Mouse (Mus musculus): Measurements from ENCODE around the gene Cstf1.

DNA sequence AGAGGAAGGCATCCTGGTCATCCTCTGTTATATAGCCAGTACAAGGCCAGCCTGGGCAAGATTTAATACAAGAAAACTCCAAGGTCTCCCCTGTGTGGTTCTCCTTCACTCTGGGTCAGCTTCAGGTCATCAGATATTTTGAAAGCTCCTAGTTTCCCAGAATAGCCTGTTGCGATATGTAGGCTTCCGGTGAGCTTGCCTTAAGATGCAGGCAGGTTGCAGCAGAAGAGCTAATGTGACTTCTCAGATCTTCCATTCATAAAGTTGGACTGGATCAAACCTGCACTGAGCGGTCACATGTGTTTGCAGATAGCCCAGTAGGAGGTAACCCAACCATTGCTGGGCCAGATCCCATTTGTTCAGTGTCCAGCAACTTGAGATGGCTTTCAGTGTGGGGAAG lies 14.2 kb downstream of the Cstf1 start:
- TF ChIP-seq CTCF (IDR thresholded peaks at IDR 0.05; ENCODE audit: low read depth) (no peak), EP300 (optimal IDR thresholded peaks at IDR 0.05) (no peak)
